Mouse (Mus musculus): ENCODE measurements at regions not wholly inside any gene's neighbourhood (a gene's known extent, or its start where the extent isn't known, plus 50 kb on each side); places are given as distances from the start of the nearest gene placed in this dataset.

GRCm38 (mm10) chr6:104916787-104917186 lies 424.2 kb downstream of the Cntn6 start:
- DNase-seq (ENCODE audit: low spot score), result no peak

- no peak for DNase-seq (ENCODE audit: low spot score)
These were observed 430.0 kb downstream of the Cntn6 start for GRCm38 (mm10) chr6:104922577-104922976.

GRCm38 (mm10) chr6:104926088-104926487 lies 433.5 kb downstream of the Cntn6 start:
- no peak for DNase-seq (ENCODE audit: low spot score)

GRCm38 (mm10) chr6:104930284-104930683 lies 437.7 kb downstream of the Cntn6 start:
- no peak for DNase-seq (ENCODE audit: low spot score)

- no peak for DNase-seq (ENCODE audit: low spot score)
These were observed 439.6 kb downstream of the Cntn6 start for GRCm38 (mm10) chr6:104932153-104932552.

- no peak for DNase-seq (ENCODE audit: low spot score)
These were observed 446.5 kb downstream of the Cntn6 start for GRCm38 (mm10) chr6:104939134-104939533.

- no peak for DNase-seq (ENCODE audit: low spot score)
These were observed 481.9 kb downstream of the Cntn6 start for GRCm38 (mm10) chr6:104974517-104974916.

- no peak for DNase-seq (ENCODE audit: low spot score)
These were observed 491.6 kb downstream of the Cntn6 start for GRCm38 (mm10) chr6:104984144-104984543.

GRCm38 (mm10) chr6:104989863-104990262 lies 497.3 kb downstream of the Cntn6 start:
- no peak for DNase-seq (ENCODE audit: low spot score)

- DNase-seq (ENCODE audit: low spot score), result no peak
These were observed 497.8 kb downstream of the Cntn6 start for GRCm38 (mm10) chr6:104990366-104990765.

GRCm38 (mm10) chr6:104999601-105000000 lies 507.0 kb downstream of the Cntn6 start:
- DNase-seq (ENCODE audit: low spot score), result no peak

GRCm38 (mm10) chr6:105020672-105021071 lies 528.1 kb downstream of the Cntn6 start:
- no peak for DNase-seq (ENCODE audit: low spot score)

GRCm38 (mm10) chr6:105021174-105021573 lies 528.6 kb downstream of the Cntn6 start:
- DNase-seq (ENCODE audit: low spot score), result no peak

GRCm38 (mm10) chr6:105066146-105066545 lies 573.6 kb downstream of the Cntn6 start:
- no peak for DNase-seq (ENCODE audit: low spot score)

GRCm38 (mm10) chr6:105090882-105091281 lies 586.6 kb upstream of the Cntn4 start:
- DNase-seq (ENCODE audit: low spot score), result peak; percentile 61
